Mouse (Mus musculus) CD8-positive naive resting alpha-beta T cell, adult 2 months (primary cell): Measurements from ENCODE around the gene Cryl1.

ENCODE experiments used
- DNase-seq, 2 experiments: peaks; one replicate each; pipeline ENCODE4 v3.0.0; 2022; ENCODE audit warnings: low read depth in 2 of 2, low spot score in 2 of 2

Cryl1 gene

GRCm38 (mm10) chr14:57242978-57243377 is 155.4 kb downstream of the Cryl1 start:
- DNase-seq = no peak

GRCm38 (mm10) chr14:57235276-57235675 is 163.1 kb downstream of the Cryl1 start:
- no peak for DNase-seq

- DNase-seq = no peak
These were observed 163.6 kb downstream of the Cryl1 start for GRCm38 (mm10) chr14:57234711-57235110.

- DNase-seq = no peak
These were observed 167.9 kb downstream of the Cryl1 start for GRCm38 (mm10) chr14:57230264-57231015.
